Mouse (Mus musculus): ENCODE measurements around the gene Pmel.

Pmel gene

GRCm38 (mm10) chr10:128748252-128748864, 44.4 kb downstream of the Pmel start:
- peak; percentile 77 for DNase-seq (ENCODE audit: low spot score)

All from lung, postnatal 25 days (tissue).